Mouse (Mus musculus) adrenal gland, postnatal 25 days (tissue): ENCODE data around the gene Tmem106b. TPM values are rescaled to one million over a fixed set of nuclear protein-coding genes. Genes with fewer than 3 reads are reported as not detected.

ENCODE experiments used
- total RNA-seq: library from RNA; stranded (reverse); gene quantifications from 2 replicates; pipeline ENCODE4 v1.2.3, GENCODE M21; 2021

Tmem106b gene
- total RNA-seq, 1 experiment from 2014 or later = 154 TPM

Other genes with a start within 250 kb of the Tmem106b start
- not detected in 2 replicates for gene Vwde, start 155.2 kb downstream of the Tmem106b start, total RNA-seq